Mouse (Mus musculus) left cerebral cortex, postnatal 36 days (tissue): ENCODE results near the gene Mlip. TPM values are rescaled to one million over a fixed set of nuclear protein-coding genes. Genes with fewer than 3 reads are reported as not detected.

Experiments
- DNase-seq, 2 experiments: peaks; one replicate each; pipeline ENCODE4 v3.0.0; 2021 to 2022; ENCODE audit warnings: low spot score in 2 of 2, mixed read lengths in 1 of 2
- intact Hi-C: fragments of 180-260 bp; cut with DNase I; formaldehyde crosslinking; loops from one replicate; pipeline ENCODE4 v1.15.1; 2025
- total RNA-seq, 2 experiments: library from RNA; stranded (reverse); gene quantifications; 2 replicates each; pipeline ENCODE4 v1.2.3; 2021

The Mlip gene
- total RNA-seq, 2 experiments from 2014 or later, result 117 to 119 TPM

- intact Hi-C loops, result no loop called here
- DNase-seq, result no peak
Observed at GRCm38 (mm10) chr9:77359278-77359973, 6.7 kb upstream of the Mlip start.

GRCm38 (mm10) chr9:77353942-77354341 lies 1.2 kb upstream of the Mlip start:
- intact Hi-C loops, result no loop called here
- DNase-seq, result no peak

- no peak for DNase-seq
- intact Hi-C loops, result no loop called here
Observed at GRCm38 (mm10) chr9:77347704-77348103, 5.1 kb downstream of the Mlip start.

GRCm38 (mm10) chr9:77344318-77344717 lies 8.5 kb downstream of the Mlip start:
- intact Hi-C loops, result no loop called here
- DNase-seq, result no peak

GRCm38 (mm10) chr9:77340159-77340862 lies 12.5 kb downstream of the Mlip start:
- intact Hi-C loops, result no loop called here
- DNase-seq, result peak; percentile 40 to 53

- peak; percentile 13 to 16 for DNase-seq
- intact Hi-C loops, result no loop called here
Observed at GRCm38 (mm10) chr9:77339571-77340148, 13.1 kb downstream of the Mlip start.

GRCm38 (mm10) chr9:77335370-77335769 lies 17.4 kb downstream of the Mlip start:
- DNase-seq, result no peak
- intact Hi-C loops, result no loop called here

GRCm38 (mm10) chr9:77318346-77318745 lies 34.4 kb downstream of the Mlip start:
- DNase-seq, result no peak
- intact Hi-C loops, result no loop called here

GRCm38 (mm10) chr9:77310548-77310947 lies 42.2 kb downstream of the Mlip start:
- peak in 1 of 2 experiments; percentile 15 for DNase-seq
- intact Hi-C loops, result no loop called here

- intact Hi-C loops, result no loop called here
- DNase-seq, result no peak
Observed at GRCm38 (mm10) chr9:77305417-77305816, 47.4 kb downstream of the Mlip start.

- intact Hi-C loops, result no loop called here
Observed at GRCm38 (mm10) chr9:77302340-77302739, 50.4 kb downstream of the Mlip start.

GRCm38 (mm10) chr9:77287958-77288357 lies 64.8 kb downstream of the Mlip start:
- no peak for DNase-seq
- intact Hi-C loops, result no loop called here

More at GRCm38 (mm10) chr9:77302340-77302739, 50.4 kb downstream of the Mlip start:
- DNase-seq, result peak; percentile 16 to 31

GRCm38 (mm10) chr9:77279371-77279770 lies 73.4 kb downstream of the Mlip start:
- intact Hi-C loops, result no loop called here

GRCm38 (mm10) chr9:77278055-77278454 lies 74.7 kb downstream of the Mlip start:
- intact Hi-C loops, result no loop called here

More at GRCm38 (mm10) chr9:77279371-77279770, 73.4 kb downstream of the Mlip start:
- DNase-seq, result no peak

GRCm38 (mm10) chr9:77277270-77277669 lies 75.5 kb downstream of the Mlip start:
- intact Hi-C loops, result no loop called here
- DNase-seq, result no peak

More at GRCm38 (mm10) chr9:77278055-77278454, 74.7 kb downstream of the Mlip start:
- no peak for DNase-seq

GRCm38 (mm10) chr9:77276451-77277154 lies 76.2 kb downstream of the Mlip start:
- no peak for DNase-seq
- intact Hi-C loops, result no loop called here

GRCm38 (mm10) chr9:77272727-77273126 lies 80.0 kb downstream of the Mlip start:
- intact Hi-C loops, result no loop called here
- DNase-seq, result no peak

GRCm38 (mm10) chr9:77265268-77266017 lies 87.3 kb downstream of the Mlip start:
- intact Hi-C loops, result no loop called here
- DNase-seq, result peak; percentile 54 to 61

- no peak for DNase-seq
- intact Hi-C loops, result no loop called here
Observed at GRCm38 (mm10) chr9:77259052-77259451, 93.7 kb downstream of the Mlip start.
